12 mouse cellular contexts compared by ENCODE assay signal in genomic region chr9:44147290-44147689, GRCm38 (mm10). TPM values are rescaled to one million over a fixed set of nuclear protein-coding genes. Genes with fewer than 3 reads are reported as not detected.
DNase-seq lines count a peak whose midpoint lies in the region; ATAC-seq and TF ChIP-seq lines count a peak whose summit lies in the region.
"Had no signal": no experiment of that assay in that cellular context is flagged by ENCODE, and none has a peak within 500 bp of the region (broad histone marks: within the 10 kb centered on the region; RNA-seq: fewer than 3 reads in every experiment).

No protein-coding gene starts in this region.

- H3K4me1 ChIP-seq in lung, adult 2 months (ENCODE audit: control insufficient read depth, insufficient read depth, low read length): no peaks in the 10 kb centered on the region; the same call in 1 of the 2 replicates
- H3K4me1 ChIP-seq: neural tube, embryonic 15.5 days had no signal

- 19% methylated on average over 3 of the region's 3 CpGs for WGBS in lung, adult 2 months

- no peak for DNase-seq in gastrocnemius, adult 2 months
- no peak for DNase-seq in gastrocnemius, adult 8-10 months (ENCODE audit: low spot score in 2 of 2)
- DNase-seq in lung, adult 2 months: no peak
- no peak for DNase-seq in lung, postnatal 25 days (ENCODE audit: low spot score)
- peak; percentile 59 for DNase-seq in NIH3T3 (ENCODE audit: low read depth)
- no peak for DNase-seq in ovary, postnatal 14 days (ENCODE audit: low spot score)
- no peak for DNase-seq in yolk sac, embryonic 10.5 days (ENCODE audit: low spot score)

- intact Hi-C loops in gastrocnemius, adult 2 months (cut with DNase I): no loop called here

- H3K4me3 ChIP-seq in gastrocnemius, adult 2 months: no peak overlapping the region
- no peak overlapping the region for H3K4me3 ChIP-seq in lung, adult 2 months (replicated peaks; ENCODE audit: extremely low read depth, low read depth, low read length)
- H3K4me3 ChIP-seq: heart, embryonic 15.5 days; neural tube, embryonic 15.5 days had no signal

- 0 out of 2 replicates have a peak, but pooled peaks have one; percentile 45 for ATAC-seq in megakaryocyte, adult 5-6 weeks (ENCODE audit: poor library complexity, severe bottlenecking)

- TF ChIP-seq CTCF in gastrocnemius, adult 2 months (IDR thresholded peaks at IDR 0.05): peak; percentile 73
- TF ChIP-seq CTCF in lung, adult 2 months (IDR thresholded peaks at IDR 0.05; ENCODE audit: insufficient read depth, low read length): 0 out of 2 replicates have a peak, but pooled peaks have one; percentile 7

- peak overlapping the region; percentile 2; the same call in 1 of the 2 replicates for H3K27ac ChIP-seq in gastrocnemius, adult 2 months
- H3K27ac ChIP-seq: heart, embryonic 15.5 days; neural tube, embryonic 15.5 days had no signal

- no peak for TF ChIP-seq POLR2A in lung, adult 2 months (IDR thresholded peaks at IDR 0.05; ENCODE audit: borderline replicate concordance, extremely low read depth, low read depth, low read length)

RNA-seq across cellular contexts. Expression of gene Mcam, which starts 13.0 kb away (rescaled TPM):
- total RNA-seq in gastrocnemius, adult 2 months (2021): 10 to 100 TPM; 17.5 to 24.4 TPM
- 10 to 100 TPM; 15.4 to 33.9 (median 26.2) TPM for total RNA-seq in gastrocnemius, adult 8-10 months (2022)
- polyA plus RNA-seq in lung, adult 2 months (2012; rRNA removed): 170 and 209 TPM in 2 replicates
- total RNA-seq in megakaryocyte, adult 5-6 weeks (2015): 1.6 TPM in 2 replicates
- total RNA-seq in megakaryocyte, adult 5-6 weeks (2017): 3.2 and 5.8 TPM in 2 replicates
- polyA plus RNA-seq: G1E had no signal

RNA-seq across cellular contexts. Expression of gene Rnf26, which starts 34.0 kb away (rescaled TPM):
- total RNA-seq in gastrocnemius, adult 2 months (2021): 1 to 10 TPM; 3.0 to 3.1 TPM
- total RNA-seq in gastrocnemius, adult 8-10 months (2022): 1 to 10 TPM; 1.7 to 2.9 (median 2.6) TPM
- 24.6 and 25.0 TPM in 2 replicates for polyA plus RNA-seq in lung, adult 2 months (2012; rRNA removed)
- 35.9 and 36.7 TPM in 2 replicates for total RNA-seq in megakaryocyte, adult 5-6 weeks (2015)
- total RNA-seq in megakaryocyte, adult 5-6 weeks (2017): 16.3 and 20.9 TPM in 2 replicates

RNA-seq across cellular contexts. Expression of gene Gm49380, which starts 34.0 kb away (rescaled TPM):
- total RNA-seq in gastrocnemius, adult 2 months (2021): 1 to 10 TPM in 1 of 2 experiments, under 1 TPM in 1; 0.71 to 1.4 TPM
- total RNA-seq in gastrocnemius, adult 8-10 months (2022): under 1 TPM; 0.31 to 0.60 (median 0.38) TPM
- polyA plus RNA-seq in lung, adult 2 months (2012; rRNA removed): 0.27 TPM in 1 of 2 replicates, not detected in the other
- total RNA-seq in megakaryocyte, adult 5-6 weeks (2015): not detected in 2 replicates
- total RNA-seq in megakaryocyte, adult 5-6 weeks (2017): not detected in 2 replicates
- polyA plus RNA-seq: G1E; liver, embryonic 16.5 days had no signal

RNA-seq across cellular contexts. Expression of gene C1qtnf5, which starts 40.2 kb away (rescaled TPM):
- total RNA-seq in gastrocnemius, adult 2 months (2021): 1 to 10 TPM; 2.5 to 7.6 TPM
- 1 to 10 TPM; 1.6 to 4.2 (median 3.0) TPM for total RNA-seq in gastrocnemius, adult 8-10 months (2022)
- polyA plus RNA-seq in lung, adult 2 months (2012; rRNA removed): 29.0 and 31.0 TPM in 2 replicates
- total RNA-seq in megakaryocyte, adult 5-6 weeks (2015): 0.27 TPM in 1 of 2 replicates, not detected in the other
- 0.40 TPM in 1 of 2 replicates, not detected in the other for total RNA-seq in megakaryocyte, adult 5-6 weeks (2017)
- total RNA-seq: G1E had no signal

RNA-seq across cellular contexts. Expression of gene Mfrp, which starts 45.8 kb away (rescaled TPM):
- total RNA-seq in gastrocnemius, adult 2 months (2021): not detected
- total RNA-seq in gastrocnemius, adult 8-10 months (2022): not detected
- 0.25 and 0.34 TPM in 2 replicates for polyA plus RNA-seq in lung, adult 2 months (2012; rRNA removed)
- total RNA-seq in megakaryocyte, adult 5-6 weeks (2015): not detected in 2 replicates
- total RNA-seq in megakaryocyte, adult 5-6 weeks (2017): 0.24 TPM in 1 of 2 replicates, not detected in the other
- total RNA-seq: G1E had no signal
- polyA plus RNA-seq: G1E; heart, embryonic 15.5 days; liver, embryonic 16.5 days had no signal

Comparison
In these comparisons a context has a peak if more than half of its experiments do, and no peak if none do; other contexts are left out.
1. RNA of gene Rnf26, which starts 34.0 kb away (total RNA-seq): 16.3 to 36.7 TPM in megakaryocyte, adult 5-6 weeks; 3.0 to 3.1 TPM in gastrocnemius, adult 2 months and 1.7 to 2.9 TPM in gastrocnemius, adult 8-10 months; every median in the first group is over 4 times any median in the second.